Mouse (Mus musculus) fibroblast of lung, adult 2 months (primary cell): ENCODE measurements around the gene Ccdc57.
"Not testable (repeated sequence)": the region's sequence is repeated elsewhere in the genome, so short reads cannot be mapped to it uniquely, and the experiment has no call there.

ENCODE experiments used
- DNase-seq: peaks from one replicate; pipeline ENCODE4 v3.0.0-alpha.2; 2011; ENCODE audit warnings: low read depth

Gene Ccdc57

DNA sequence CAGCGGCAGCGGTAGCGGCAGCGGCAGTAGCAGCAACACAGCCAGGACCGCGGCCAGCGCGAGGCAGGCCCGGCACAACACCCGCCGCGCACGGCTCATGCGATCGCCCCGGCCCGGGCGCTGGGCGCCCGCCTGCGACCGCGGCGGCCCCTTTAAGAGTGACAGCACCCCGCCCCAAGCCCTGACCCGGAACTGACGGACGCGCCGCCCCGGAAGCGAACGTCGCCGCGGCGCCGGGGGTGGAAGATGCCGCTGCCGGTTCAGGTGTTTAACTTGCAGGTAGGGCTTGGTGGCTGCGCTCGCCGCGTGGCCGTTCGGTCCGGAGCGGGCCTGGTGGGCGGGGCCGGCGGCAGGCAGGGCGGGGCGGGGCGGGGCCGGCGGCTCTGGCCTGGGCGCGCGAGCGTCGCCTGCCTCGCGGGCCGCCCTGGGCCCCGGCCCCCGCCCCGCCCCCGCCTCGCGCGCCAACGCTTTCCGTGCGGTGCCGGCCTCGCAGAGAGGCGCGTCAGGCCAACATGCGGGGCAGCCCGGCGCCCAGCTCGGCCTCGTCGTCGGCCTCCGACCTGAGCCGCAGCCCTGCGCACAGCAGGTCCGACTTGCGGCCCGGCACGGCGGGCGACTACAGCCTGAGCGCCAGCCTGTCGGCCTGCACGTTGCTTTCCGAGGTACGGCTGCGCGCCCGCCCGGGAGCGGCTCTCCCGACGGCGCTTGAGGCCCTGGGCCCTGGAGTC is 148.4 kb downstream of the Ccdc57 start, which contains the start of the genes Rfng and Gps1:
Rfng (minus strand) TSS at position 144 of the 728 bp plus-strand sequence.
Gps1 (plus strand) TSS at position 209 of the 728 bp plus-strand sequence.
- DNase-seq: no peak

DNA sequence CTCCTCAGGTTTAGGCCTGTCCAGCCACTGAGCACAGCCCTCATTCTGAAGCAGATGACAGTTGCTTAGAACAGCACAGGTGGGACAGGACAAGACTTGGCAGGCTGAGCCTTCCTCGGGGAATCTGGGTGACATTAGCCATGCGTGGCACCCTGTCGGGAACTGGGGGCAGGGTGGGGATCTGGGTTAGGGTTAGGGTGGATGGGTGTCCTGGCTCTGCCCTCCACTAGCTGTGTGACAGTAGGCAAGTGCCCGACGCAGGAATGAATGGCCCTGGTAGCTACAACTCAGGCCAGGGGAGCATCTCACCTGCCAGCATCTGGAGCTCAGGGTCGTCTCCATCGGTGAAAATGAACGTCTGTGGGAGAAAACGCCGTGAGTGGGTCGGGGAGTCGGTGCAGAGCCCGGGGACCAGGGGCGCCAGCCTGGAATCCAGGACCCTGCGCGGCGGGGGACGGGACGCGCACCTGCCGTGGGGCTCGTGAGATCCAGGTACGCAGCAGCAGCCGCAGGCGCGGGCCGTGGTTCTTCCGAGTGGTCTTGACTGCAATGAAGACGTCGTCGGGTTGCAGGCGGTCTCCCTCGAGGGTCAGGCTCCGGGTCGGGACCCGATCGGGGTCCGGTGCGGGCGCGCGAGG is 149.1 kb downstream of the Ccdc57 start:
- no peak for DNase-seq

DNA sequence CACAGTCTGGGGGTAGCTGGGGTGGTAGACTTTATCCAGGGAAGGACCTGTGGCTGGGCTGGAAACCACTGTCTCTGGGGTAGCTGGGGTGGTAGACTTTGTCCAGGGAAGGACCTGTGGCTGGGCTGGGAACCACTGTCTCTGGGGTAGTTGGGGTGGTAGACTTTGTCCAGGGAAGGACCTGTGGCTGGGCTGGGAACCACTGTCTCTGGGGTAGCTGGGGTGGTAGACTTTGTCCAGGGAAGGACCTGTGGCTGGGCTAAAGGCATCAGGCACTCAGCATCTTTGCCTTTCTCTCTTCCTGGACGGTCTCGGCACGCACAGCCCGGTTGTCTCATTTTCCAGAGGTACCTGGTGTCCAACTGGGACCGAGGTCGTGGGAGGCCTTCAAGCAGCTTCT is 151.3 kb downstream of the Ccdc57 start:
- not testable (repeated sequence) for DNase-seq

DNA sequence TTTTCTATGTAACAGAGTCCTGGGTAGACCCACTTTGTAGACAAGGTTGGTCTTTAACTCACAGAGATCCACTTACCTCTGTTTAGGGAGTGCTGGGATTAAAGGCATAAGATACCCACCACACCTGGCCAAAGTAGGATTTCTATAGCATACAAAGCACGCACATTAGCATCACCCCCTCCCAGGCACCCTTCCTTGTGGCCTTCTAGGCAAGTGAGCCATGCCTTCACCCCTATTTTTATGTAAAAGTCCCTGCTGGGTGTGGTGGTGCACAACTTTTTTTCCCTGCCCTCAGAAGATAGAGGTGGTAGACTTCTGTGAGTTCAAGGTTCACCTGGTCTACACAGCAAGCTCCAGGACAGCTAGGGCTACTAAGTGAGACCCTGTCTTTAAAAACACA is 152.8 kb downstream of the Ccdc57 start:
- no peak for DNase-seq

DNA sequence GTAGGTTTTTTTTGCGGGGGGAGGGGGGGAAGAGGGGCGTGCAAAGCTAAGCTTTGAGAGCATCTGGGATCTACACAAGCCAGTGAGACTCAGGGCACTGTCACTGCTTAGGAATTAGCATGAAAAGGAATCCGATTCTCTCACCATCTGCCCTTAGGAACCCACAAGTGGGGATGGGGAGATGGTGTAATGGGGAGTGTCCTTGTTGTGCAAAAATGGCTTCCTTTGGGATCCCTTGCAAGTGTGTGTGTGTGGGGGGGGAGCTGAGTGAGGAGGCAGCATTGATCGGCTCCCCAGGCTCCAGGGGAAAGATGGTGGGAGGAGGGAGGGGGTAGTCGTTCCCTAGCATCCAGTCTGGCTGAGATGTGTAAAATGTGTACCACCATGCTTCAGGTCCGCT is 155.5 kb downstream of the Ccdc57 start:
- DNase-seq: no peak
